Mouse (Mus musculus) layer of hippocampus, adult 6 months (tissue): ENCODE data around the gene Rpl31. TPM values are rescaled to one million over a fixed set of nuclear protein-coding genes. Genes with fewer than 3 reads are reported as not detected.

ENCODE experiments used
- long read RNA-seq, 2 experiments: library from polyadenylated mRNA; unstranded; transcript quantifications; one replicate each; pipeline ENCODE4 v2.0.0; 2019 to 2020
- polyA plus RNA-seq: library from polyadenylated mRNA; unstranded; fragments of <200 nt; fragmentation: Nextera tagmentation; gene quantifications from 2 replicates; pipeline ENCODE4 v1.2.3, GENCODE M21; 2021

The Rpl31 gene
- polyA plus RNA-seq: 1,024 and 1,032 TPM in 2 replicates
- long read RNA-seq, experiment 1, transcript Rpl31-201 (5 exons, 1,049 nt): major isoform, 152 of 273 reads
- long read RNA-seq, experiment 1, transcript Rpl31-203 (4 exons, 630 nt): minor isoform, 57 of 273 reads
- long read RNA-seq, experiment 1, transcript Rpl31-202 (5 exons, 487 nt): minor isoform, 46 of 273 reads
- long read RNA-seq, experiment 1, partial matches to known transcripts: 1 of 273 reads
- long read RNA-seq, experiment 1, other reads (novel, unspliced or antisense): 14 of 273 reads
- long read RNA-seq, experiment 2, transcript Rpl31-201 (5 exons, 1,049 nt): major isoform, 11 of 19 reads
- long read RNA-seq, experiment 2, partial matches to known transcripts: 1 of 19 reads
- long read RNA-seq, experiment 2, other reads (novel, unspliced or antisense): 1 of 19 reads

GRCm38 (mm10) chr1:39367601-39368266 is at the start of gene Rpl31:
Gene Rpl31 (plus strand): TSS chr1:39367842.

Other genes starting within 250 kb of the Rpl31 start
- gene Npas2, start 174.1 kb upstream of the Rpl31 start, polyA plus RNA-seq: 7.3 and 11.0 TPM in 2 replicates
- 3.9 and 4.0 TPM in 2 replicates for gene Tbc1d8, start 110.9 kb downstream of the Rpl31 start, polyA plus RNA-seq
- 4.5 and 4.6 TPM in 2 replicates for gene Cnot11, start 167.2 kb downstream of the Rpl31 start, polyA plus RNA-seq
- 7.6 and 8.2 TPM in 2 replicates for gene Rnf149, start 209.6 kb downstream of the Rpl31 start, polyA plus RNA-seq